Mouse (Mus musculus) adipose tissue, adult 10 weeks (tissue): ENCODE data around the gene Slc35b4. TPM values are rescaled to one million over a fixed set of nuclear protein-coding genes. Genes with fewer than 3 reads are reported as not detected.

Experiments
- polyA plus RNA-seq: library from polyadenylated mRNA; stranded (reverse); fragments of 350-450 nt; fragmentation: Illumina TruSeq; extraction: RNeasy Lipid Tissue Mini Kit (QIAGEN cat#74804); gene quantifications from one replicate; pipeline ENCODE4 v1.2.3, GENCODE M21; 2014; ENCODE audit warnings: low read depth, low replicate concordance

Slc35b4 gene
- 52.8 TPM for polyA plus RNA-seq

GRCm38 (mm10) chr6:34176864-34177247 is at the start of gene Slc35b4:
Slc35b4 (minus strand) TSS chr6:34177111.

Other genes with a start within 250 kb of the Slc35b4 start
- gene Lrguk, start 147.7 kb downstream of the Slc35b4 start, polyA plus RNA-seq = 3.9 TPM
- 112 TPM for gene Akr1b3, start 140.4 kb upstream of the Slc35b4 start, polyA plus RNA-seq
- 14.7 TPM for gene Akr1b8, start 177.0 kb upstream of the Slc35b4 start, polyA plus RNA-seq
- 44.4 TPM for gene Akr1b10, start 207.1 kb upstream of the Slc35b4 start, polyA plus RNA-seq
- gene Akr1b7, start 235.2 kb upstream of the Slc35b4 start, polyA plus RNA-seq = 15.4 TPM